In genomic region chr8:25306769-25307491, GRCm38 (mm10) we compare ENCODE assay signal across 10 mouse cellular contexts.
A peak's percentile ranks its signal among the peaks of the same experiment; 100 is the strongest.
DNase-seq lines count a peak whose midpoint lies in the region; ATAC-seq and TF ChIP-seq lines count a peak whose summit lies in the region.
"Had no signal": no experiment of that assay in that cellular context is flagged by ENCODE, and none has a peak within 500 bp of the region (broad histone marks: within the 10 kb centered on the region; RNA-seq: fewer than 3 reads in every experiment).

No protein-coding gene starts in this region.

- H3K27me3 ChIP-seq in kidney, adult 2 months (replicated peaks; ENCODE audit: control insufficient read depth, insufficient read depth, low read length), result no peaks in the 10 kb centered on the region
- no peaks in the 10 kb centered on the region for H3K27me3 ChIP-seq in kidney, embryonic 16.5 days (ENCODE audit: insufficient read depth, low read length)
- H3K27me3 ChIP-seq: neural tube, embryonic 12.5 days had no signal

- H3K36me3 ChIP-seq in kidney, adult 2 months (ENCODE audit: control insufficient read depth, insufficient read depth, low read length), result no peaks in the 10 kb centered on the region
- no peaks in the 10 kb centered on the region for H3K36me3 ChIP-seq in kidney, embryonic 16.5 days (ENCODE audit: insufficient read depth, low read length)
- H3K36me3 ChIP-seq: neural tube, embryonic 12.5 days had no signal

- H3K27ac ChIP-seq in kidney, adult 2 months (ENCODE audit: insufficient read depth, low read depth, low read length), result no peak overlapping the region
- H3K27ac ChIP-seq in kidney, embryonic 16.5 days (ENCODE audit: low read length), result peak overlapping the region; percentile 50; the same call in 1 of the 2 replicates
- no peak overlapping the region for H3K27ac ChIP-seq in left cerebral cortex, adult 2 months
- H3K27ac ChIP-seq: neural tube, embryonic 12.5 days had no signal

- no peaks in the 10 kb centered on the region for H3K9me3 ChIP-seq in kidney, embryonic 16.5 days (ENCODE audit: low read length)
- H3K9me3 ChIP-seq: neural tube, embryonic 12.5 days had no signal

- no peak overlapping the region for H3K4me2 ChIP-seq in kidney, embryonic 16.5 days (replicated peaks; ENCODE audit: low read depth, low read length)
- H3K4me2 ChIP-seq: neural tube, embryonic 12.5 days had no signal

- no peak overlapping the region for H3K9ac ChIP-seq in kidney, embryonic 16.5 days (replicated peaks; ENCODE audit: low read length)
- H3K9ac ChIP-seq: neural tube, embryonic 12.5 days had no signal

- no peak for ATAC-seq in kidney, embryonic 16.5 days (ENCODE audit: low FRiP score, low TSS enrichment)
- ATAC-seq in activated CD4-positive, CD25-positive, alpha-beta regulatory T cell, adult 4 months, result no peak

- H3K4me3 ChIP-seq in kidney, adult 2 months (ENCODE audit: insufficient read depth, low read depth, low read length), result no peak overlapping the region
- H3K4me3 ChIP-seq in kidney, embryonic 16.5 days (ENCODE audit: low read length), result no peak overlapping the region
- H3K4me3 ChIP-seq in left cerebral cortex, adult 2 months, result no peak overlapping the region
- H3K4me3 ChIP-seq: neural tube, embryonic 12.5 days had no signal

- 70% methylated on average over 15 of the region's 15 CpGs for WGBS in kidney, adult 2 months
- WGBS in kidney, embryonic 16.5 days, result 61% methylated on average over 15 of the region's 15 CpGs

- intact Hi-C loops in left cerebral cortex, adult 2 months (cut with DNase I), result no loop called here

- TF ChIP-seq POLR2A in kidney, adult 2 months (IDR thresholded peaks at IDR 0.05; ENCODE audit: low read depth, low read length), result no peak

- no peak for TF ChIP-seq CTCF in kidney, adult 2 months (conservative IDR thresholded peaks at IDR 0.05; ENCODE audit: insufficient read depth, insufficient read length, low read depth, low read length)
- TF ChIP-seq CTCF in left cerebral cortex, adult 2 months (IDR thresholded peaks at IDR 0.05), result no peak

- DNase-seq in kidney, adult 2 months, result peak; percentile 41
- DNase-seq in kidney, adult 8-10 months, result no peak
- peak; percentile 15 for DNase-seq in R1 (ENCODE audit: low read depth, low spot score)
- DNase-seq in gastrocnemius, postnatal 10 days, result peak; percentile 63
- DNase-seq in left cerebral cortex, adult 2 months (ENCODE audit: extremely low spot score in 1 of 2, low spot score in 2 of 2), result no peak
- no peak for DNase-seq in left cerebral cortex, adult 9 months (ENCODE audit: low spot score in 2 of 2)
- DNase-seq: layer of hippocampus, postnatal 36 days had no signal

- no peaks in the 10 kb centered on the region for H3K4me1 ChIP-seq in kidney, adult 2 months (ENCODE audit: control insufficient read depth, insufficient read depth, low read length)
- peaks cover 22% of the 10 kb centered on the region for H3K4me1 ChIP-seq in kidney, embryonic 16.5 days (ENCODE audit: insufficient read depth, low read length)

Comparison
In these comparisons a context has a peak if more than half of its experiments do, and no peak if none do; other contexts are left out.
1. DNase-seq: peak in kidney, adult 2 months (single experiment), R1 (single experiment) and gastrocnemius, postnatal 10 days (single experiment); none in kidney, adult 8-10 months (0 of 2), left cerebral cortex, adult 2 months (0 of 2) and left cerebral cortex, adult 9 months (0 of 2).